Mouse (Mus musculus) liver, embryonic 12.5 days (tissue): ENCODE measurements at regions not wholly inside any gene's neighbourhood (a gene's known extent, or its start where the extent isn't known, plus 50 kb on each side); places are given as distances from the start of the nearest gene placed in this dataset.
A peak's percentile ranks its signal among the peaks of the same experiment; 100 is the strongest.

Source experiments
- ATAC-seq: fragments of 200-750 bp; cut with Nextera tagmentation; 2 replicates; pipeline ENCODE4 v1.8.0; 2017; ENCODE audit warnings: moderate number of reproducible peaks, mild to moderate bottlenecking, moderate library complexity
- H3K27ac ChIP-seq: fragments of 300-500 bp; sonication (generic); 2 replicates; pipeline ENCODE4 v1.5.1; 2016; ENCODE audit warnings: mild to moderate bottlenecking
- H3K27me3 ChIP-seq: fragments of 300-500 bp; sonication (generic); replicated peaks from 2 replicates; pipeline ENCODE4 v1.6.1; 2016; ENCODE audit warnings: mild to moderate bottlenecking, moderate library complexity
- H3K36me3 ChIP-seq: fragments of 300-500 bp; sonication (generic); 2 replicates; pipeline ENCODE4 v1.6.1; 2016; ENCODE audit warnings: mild to moderate bottlenecking, moderate library complexity
- H3K4me1 ChIP-seq: fragments of 300-500 bp; sonication (generic); 2 replicates; pipeline ENCODE4 v1.6.1; 2016
- H3K4me2 ChIP-seq: fragments of 300-500 bp; sonication (generic); 2 replicates; pipeline ENCODE4 v1.6.1; 2016; ENCODE audit warnings: mild to moderate bottlenecking, moderate library complexity
- H3K4me3 ChIP-seq: fragments of 300-500 bp; sonication (generic); 2 replicates; pipeline ENCODE4 v1.5.1; 2016; ENCODE audit warnings: mild to moderate bottlenecking, moderate library complexity
- H3K9ac ChIP-seq: fragments of 300-500 bp; sonication (generic); 2 replicates; pipeline ENCODE4 v1.6.1; 2016; ENCODE audit warnings: mild to moderate bottlenecking, moderate library complexity
- H3K9me3 ChIP-seq: fragments of 300-500 bp; sonication (generic); replicated peaks from 2 replicates; pipeline ENCODE4 v1.6.1; 2016; ENCODE audit warnings: mild to moderate bottlenecking, moderate library complexity
- WGBS: fragments of 180-500 bp; shearing (Covaris S2); methylation state at CpG from one replicate; pipeline ENCODE4 v1.1.7; 2016; ENCODE audit not compliant: insufficient replicate concordance; 5-methylcytosine and 5-hydroxymethylcytosine counted together

GRCm38 (mm10) chr4:89049592-89050440, 87.1 kb upstream of the Mtap start:
- H3K9me3 ChIP-seq, result no peaks in the 10 kb centered on the region
- no peaks in the 10 kb centered on the region for H3K27me3 ChIP-seq
- WGBS, result 40% methylated on average over 7 of the region's 7 CpGs
- no peak for ATAC-seq
- H3K4me3 ChIP-seq, result no peak overlapping the region
- no peaks in the 10 kb centered on the region for H3K36me3 ChIP-seq
- H3K27ac ChIP-seq, result no peak overlapping the region
- no peak overlapping the region for H3K9ac ChIP-seq
- no peak overlapping the region for H3K4me2 ChIP-seq
- peaks cover 7% of the 10 kb centered on the region; the same call in 1 of the 2 replicates for H3K4me1 ChIP-seq

GRCm38 (mm10) chr4:89044516-89044915, 92.4 kb upstream of the Mtap start:
- no peak overlapping the region for H3K27ac ChIP-seq
- ATAC-seq, result no peak
- no peaks in the 10 kb centered on the region for H3K36me3 ChIP-seq
- H3K9me3 ChIP-seq, result no peaks in the 10 kb centered on the region
- peaks cover 16% of the 10 kb centered on the region; the same call in 1 of the 2 replicates for H3K4me1 ChIP-seq
- H3K27me3 ChIP-seq, result no peaks in the 10 kb centered on the region
- no peak overlapping the region for H3K4me2 ChIP-seq
- no peak overlapping the region for H3K9ac ChIP-seq
- H3K4me3 ChIP-seq, result no peak overlapping the region

- peaks cover 16% of the 10 kb centered on the region; the same call in 1 of the 2 replicates for H3K4me1 ChIP-seq
- no peaks in the 10 kb centered on the region for H3K36me3 ChIP-seq
- no peak overlapping the region for H3K9ac ChIP-seq
- no peaks in the 10 kb centered on the region for H3K9me3 ChIP-seq
- no peak overlapping the region for H3K4me2 ChIP-seq
- no peaks in the 10 kb centered on the region for H3K27me3 ChIP-seq
- WGBS, result 19% methylated on average over 1 of the region's 1 CpGs
- no peak overlapping the region for H3K4me3 ChIP-seq
- H3K27ac ChIP-seq, result no peak overlapping the region
- ATAC-seq, result peak; percentile 96
Observed at GRCm38 (mm10) chr4:89043982-89044381, 92.9 kb upstream of the Mtap start.

- Histone ChIP-seq H3K9me3 (no peaks in the 10 kb centered on the region), H3K36me3 (no peaks in the 10 kb centered on the region), H3K27ac (no peak overlapping the region), H3K4me3 (no peak overlapping the region), H3K27me3 (no peaks in the 10 kb centered on the region), H3K9ac (no peak overlapping the region), H3K4me1 (peaks cover 16% of the 10 kb centered on the region; the same call in 1 of the 2 replicates), H3K4me2 (no peak overlapping the region)
- ATAC-seq, result no peak
- 26% methylated on average over 5 of the region's 5 CpGs for WGBS
Observed at GRCm38 (mm10) chr4:89040856-89041255, 96.1 kb upstream of the Mtap start.

GRCm38 (mm10) chr4:89038906-89039305, 98.0 kb upstream of the Mtap start:
- 38% methylated on average over 5 of the region's 5 CpGs for WGBS
- H3K36me3 ChIP-seq, result no peaks in the 10 kb centered on the region
- no peak overlapping the region for H3K4me2 ChIP-seq
- peaks cover 11% of the 10 kb centered on the region; the same call in 1 of the 2 replicates for H3K4me1 ChIP-seq
- no peak overlapping the region for H3K9ac ChIP-seq
- no peaks in the 10 kb centered on the region for H3K27me3 ChIP-seq
- no peak for ATAC-seq
- H3K9me3 ChIP-seq, result no peaks in the 10 kb centered on the region
- no peak overlapping the region for H3K27ac ChIP-seq
- no peak overlapping the region for H3K4me3 ChIP-seq

GRCm38 (mm10) chr4:89038135-89038534, 98.8 kb upstream of the Mtap start:
- WGBS, result 49% methylated on average over 4 of the region's 4 CpGs
- Histone ChIP-seq H3K9me3 (no peaks in the 10 kb centered on the region), H3K4me2 (no peak overlapping the region), H3K36me3 (no peaks in the 10 kb centered on the region), H3K27me3 (no peaks in the 10 kb centered on the region), H3K27ac (no peak overlapping the region), H3K4me3 (no peak overlapping the region), H3K4me1 (peaks cover 4% of the 10 kb centered on the region; the same call in 1 of the 2 replicates), H3K9ac (no peak overlapping the region)
- no peak for ATAC-seq

- ATAC-seq, result 0 out of 2 replicates have a peak, but pooled peaks have one; percentile 52
- Histone ChIP-seq H3K9ac (no peak overlapping the region), H3K4me2 (no peak overlapping the region), H3K4me1 (no peaks in the 10 kb centered on the region), H3K27me3 (no peaks in the 10 kb centered on the region), H3K27ac (no peak overlapping the region), H3K9me3 (no peaks in the 10 kb centered on the region), H3K36me3 (no peaks in the 10 kb centered on the region), H3K4me3 (no peak overlapping the region)
- 41% methylated on average over 2 of the region's 2 CpGs for WGBS
Observed at GRCm38 (mm10) chr4:89034822-89035221, 102.1 kb upstream of the Mtap start.

- ATAC-seq, result no peak
- 62% methylated on average over 3 of the region's 3 CpGs for WGBS
- H3K36me3 ChIP-seq, result no peaks in the 10 kb centered on the region
- no peaks in the 10 kb centered on the region for H3K9me3 ChIP-seq
- no peaks in the 10 kb centered on the region for H3K4me1 ChIP-seq
- no peaks in the 10 kb centered on the region for H3K27me3 ChIP-seq
- no peak overlapping the region for H3K4me3 ChIP-seq
- no peak overlapping the region for H3K4me2 ChIP-seq
- H3K9ac ChIP-seq, result no peak overlapping the region
- H3K27ac ChIP-seq, result no peak overlapping the region
Observed at GRCm38 (mm10) chr4:89034299-89034698, 102.6 kb upstream of the Mtap start.

GRCm38 (mm10) chr4:89012681-89013353, 124.1 kb upstream of the Mtap start:
- H3K27me3 ChIP-seq, result no peaks in the 10 kb centered on the region
- 33% methylated on average over 2 of the region's 2 CpGs for WGBS
- no peak for ATAC-seq
- H3K27ac ChIP-seq, result no peak overlapping the region
- H3K9me3 ChIP-seq, result no peaks in the 10 kb centered on the region
- H3K4me1 ChIP-seq, result no peaks in the 10 kb centered on the region
- no peaks in the 10 kb centered on the region for H3K36me3 ChIP-seq
- H3K4me3 ChIP-seq, result no peak overlapping the region
- H3K4me2 ChIP-seq, result no peak overlapping the region
- no peak overlapping the region for H3K9ac ChIP-seq

GRCm38 (mm10) chr4:89008561-89008960, 128.4 kb upstream of the Mtap start:
- H3K27ac ChIP-seq, result no peak overlapping the region
- no peak for ATAC-seq
- no peaks in the 10 kb centered on the region for H3K27me3 ChIP-seq
- no peak overlapping the region for H3K4me3 ChIP-seq
- no peaks in the 10 kb centered on the region for H3K9me3 ChIP-seq
- 65% methylated on average over 5 of the region's 5 CpGs for WGBS
- no peaks in the 10 kb centered on the region for H3K4me1 ChIP-seq
- H3K4me2 ChIP-seq, result no peak overlapping the region
- H3K36me3 ChIP-seq, result no peaks in the 10 kb centered on the region
- no peak overlapping the region for H3K9ac ChIP-seq

- no peak overlapping the region for H3K27ac ChIP-seq
- no peak overlapping the region for H3K4me3 ChIP-seq
- no peaks in the 10 kb centered on the region for H3K36me3 ChIP-seq
- no peak for ATAC-seq
- H3K9ac ChIP-seq, result no peak overlapping the region
- H3K9me3 ChIP-seq, result no peaks in the 10 kb centered on the region
- WGBS, result 67% methylated on average over 4 of the region's 4 CpGs
- no peaks in the 10 kb centered on the region for H3K4me1 ChIP-seq
- no peak overlapping the region for H3K4me2 ChIP-seq
- no peaks in the 10 kb centered on the region for H3K27me3 ChIP-seq
Observed at GRCm38 (mm10) chr4:89001470-89001869, 121.5 kb upstream of the Ifne start.

- Histone ChIP-seq H3K4me1 (no peaks in the 10 kb centered on the region), H3K9me3 (no peaks in the 10 kb centered on the region), H3K4me2 (no peak overlapping the region), H3K4me3 (no peak overlapping the region), H3K27ac (no peak overlapping the region), H3K27me3 (no peaks in the 10 kb centered on the region), H3K36me3 (no peaks in the 10 kb centered on the region), H3K9ac (no peak overlapping the region)
- 60% methylated on average over 4 of the region's 4 CpGs for WGBS
- no peak for ATAC-seq
Observed at GRCm38 (mm10) chr4:89000855-89001254, 120.9 kb upstream of the Ifne start.
